Mouse (Mus musculus) lung, postnatal 14 days (tissue): ENCODE results near the gene Apaf1.

Experiments used
- DNase-seq: peaks from one replicate; pipeline ENCODE4 v3.0.0; 2021

Apaf1 gene

DNA sequence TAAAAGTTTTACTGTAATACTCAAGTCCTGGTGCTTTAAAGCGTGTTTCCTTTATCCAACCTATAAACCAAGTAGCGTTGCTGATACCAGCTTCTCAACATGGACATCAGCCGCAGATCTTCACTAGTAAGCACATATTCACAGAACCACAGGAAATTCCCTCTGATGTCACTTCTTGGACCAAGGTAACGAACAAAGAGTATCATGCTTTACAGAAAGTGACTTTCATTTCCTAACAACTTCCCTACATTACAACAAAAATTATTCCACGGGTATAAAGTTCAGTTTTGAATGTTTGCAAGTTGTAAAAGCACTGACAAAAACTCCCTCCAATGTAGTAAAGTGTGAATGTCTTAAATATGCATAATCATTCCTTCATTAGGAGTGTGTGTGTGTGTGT lies 2.0 kb downstream of the Apaf1 start:
- DNase-seq = no peak

DNA sequence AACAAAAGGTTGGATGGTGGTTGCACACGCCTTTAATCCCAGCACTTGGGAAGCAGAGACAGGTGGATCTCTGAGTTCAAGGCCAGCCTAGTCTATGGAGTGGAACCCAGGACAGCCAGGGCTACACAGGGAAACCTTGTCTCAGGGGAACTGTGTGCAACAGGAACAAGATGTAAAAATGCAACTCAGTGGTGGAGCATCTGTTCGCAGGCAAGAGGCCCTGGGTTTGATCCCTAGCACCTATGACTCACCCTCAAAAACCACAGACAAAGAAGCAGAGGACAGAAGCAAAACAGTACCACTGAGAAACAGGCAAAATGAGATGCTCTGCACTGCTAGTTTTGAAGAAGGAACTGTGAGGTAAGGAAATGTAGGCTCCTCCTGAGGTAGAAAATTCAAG lies 5.9 kb downstream of the Apaf1 start:
- no peak for DNase-seq

GRCm38 (mm10) chr10:91073345-91073744 lies 9.2 kb downstream of the Apaf1 start:
- DNase-seq = peak; percentile 42

DNA sequence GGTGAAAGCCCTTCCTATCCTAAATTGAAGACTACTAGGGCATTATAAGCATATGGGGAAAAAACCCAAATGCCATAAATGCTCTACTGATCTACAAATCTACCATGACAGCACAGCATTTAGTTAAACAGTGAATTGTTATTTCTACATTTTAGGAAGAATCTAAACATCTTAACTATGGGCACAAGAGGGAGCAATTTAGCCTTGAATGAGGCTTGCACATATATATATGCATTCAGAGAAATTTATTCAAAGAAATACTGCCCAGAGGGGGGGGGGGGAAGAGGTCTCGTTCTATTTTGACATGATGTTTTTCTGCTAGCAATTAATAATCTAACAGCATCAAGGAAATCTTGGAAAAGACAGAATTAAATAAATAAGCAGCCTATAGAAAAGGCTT lies 10.8 kb downstream of the Apaf1 start:
- no peak for DNase-seq

DNA sequence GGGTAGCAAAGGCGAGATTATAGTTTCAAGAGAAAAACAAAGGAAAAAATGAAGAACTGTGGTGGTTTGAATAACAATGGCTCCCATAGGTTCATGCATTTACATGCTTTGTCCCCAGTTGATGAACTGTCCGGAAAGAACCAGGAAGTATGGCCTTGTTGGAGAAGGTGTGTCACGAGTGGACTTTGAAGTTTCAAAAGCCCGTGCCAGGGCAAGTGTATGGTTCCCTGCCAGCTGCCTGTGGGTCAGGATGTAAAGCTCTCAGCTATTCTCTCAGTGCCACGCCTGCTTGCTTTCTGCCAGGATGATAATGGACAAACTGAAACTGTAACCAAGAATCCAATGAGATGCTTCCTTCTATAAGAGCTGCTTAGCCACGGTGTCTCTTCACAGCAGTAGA lies 20.2 kb downstream of the Apaf1 start:
- DNase-seq = no peak

- no peak for DNase-seq
These were observed 21.8 kb downstream of the Apaf1 start for GRCm38 (mm10) chr10:91060742-91061141.

- no peak for DNase-seq
These were observed 29.8 kb downstream of the Apaf1 start for GRCm38 (mm10) chr10:91052734-91053133.

- DNase-seq = no peak
These were observed 31.4 kb downstream of the Apaf1 start for GRCm38 (mm10) chr10:91051156-91051555.

GRCm38 (mm10) chr10:91049696-91050095 lies 32.9 kb downstream of the Apaf1 start:
- no peak for DNase-seq

DNA sequence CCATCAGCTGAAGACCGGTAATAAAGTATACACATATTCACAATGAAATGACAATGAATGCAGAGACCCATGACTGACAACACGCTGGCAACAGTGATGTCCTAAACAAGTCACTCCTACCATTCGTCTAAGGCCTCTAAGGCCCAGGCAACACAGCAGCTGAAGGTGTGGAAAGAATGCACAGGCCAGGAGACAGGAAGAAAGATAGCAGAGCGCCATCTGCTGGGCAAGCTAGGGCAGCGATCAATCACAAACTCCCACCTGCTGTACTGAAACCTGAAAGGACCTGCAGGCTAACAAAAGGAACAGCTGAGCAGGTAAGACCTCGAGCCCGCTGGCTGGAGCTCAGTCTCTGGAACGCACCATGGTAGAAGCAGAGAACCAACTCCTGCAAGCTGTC lies 48.6 kb downstream of the Apaf1 start:
- DNase-seq = peak; percentile 60

DNA sequence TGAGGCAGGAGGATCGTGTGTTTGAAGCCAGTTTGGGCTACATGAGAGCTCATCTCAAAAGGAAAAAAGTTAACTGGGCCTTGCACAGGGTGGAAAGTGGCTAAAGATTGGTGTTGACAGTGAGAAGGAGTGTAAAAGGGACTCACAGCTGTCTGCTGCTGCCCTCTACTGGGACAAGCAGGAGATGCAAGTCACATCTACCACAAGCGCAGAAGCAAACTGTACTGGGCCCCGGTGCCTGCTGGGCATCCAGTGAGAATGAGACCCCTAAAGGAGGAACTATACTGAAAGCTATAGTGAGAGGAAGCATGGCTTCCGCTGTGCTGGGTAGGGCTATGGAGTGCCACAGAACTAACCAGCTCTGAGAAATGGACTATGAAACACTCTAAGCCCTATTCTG lies 50.2 kb downstream of the Apaf1 start:
- DNase-seq = peak; percentile 77

GRCm38 (mm10) chr10:91031176-91031575 lies 51.4 kb downstream of the Apaf1 start:
- DNase-seq = no peak

GRCm38 (mm10) chr10:91029002-91029539 lies 53.5 kb downstream of the Apaf1 start:
- no peak for DNase-seq

- DNase-seq = no peak
These were observed 54.6 kb downstream of the Apaf1 start for GRCm38 (mm10) chr10:91027964-91028363.

- no peak for DNase-seq
These were observed 55.1 kb downstream of the Apaf1 start for GRCm38 (mm10) chr10:91027468-91027867.

DNA sequence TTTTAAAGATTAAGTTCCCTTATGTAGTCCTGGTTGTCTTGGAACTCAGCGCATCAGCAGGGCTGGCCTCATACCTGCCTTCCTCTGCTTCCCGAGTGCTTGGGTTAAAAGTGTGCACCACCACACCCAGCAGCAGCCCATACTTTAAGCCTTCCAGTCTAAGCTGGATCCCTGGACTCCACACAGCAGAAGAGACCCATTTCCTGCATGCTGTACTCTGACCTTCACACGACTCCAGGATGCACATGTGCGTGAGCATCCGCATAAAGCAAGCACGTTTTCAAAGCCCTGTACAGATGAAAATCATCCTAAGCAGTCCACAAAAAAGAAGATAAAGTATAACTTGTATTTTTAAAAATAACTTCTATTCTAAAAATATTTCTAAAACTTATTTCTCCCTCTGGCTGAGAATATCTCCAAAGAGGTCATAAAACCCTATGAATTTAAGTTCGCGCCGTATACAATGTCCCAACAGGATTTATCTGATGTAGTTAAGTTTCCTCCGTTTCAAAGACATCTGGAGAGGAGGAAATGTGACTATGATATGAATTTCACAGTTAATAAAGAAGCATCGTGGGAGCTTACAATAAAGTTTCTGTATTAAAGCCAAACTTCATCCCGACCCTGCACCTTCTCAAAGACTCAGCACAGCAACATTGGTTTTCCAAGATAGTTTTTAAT lies 76.6 kb downstream of the Apaf1 start:
- DNase-seq = no peak

GRCm38 (mm10) chr10:91001421-91001820 lies 81.1 kb downstream of the Apaf1 start:
- peak; percentile 28 for DNase-seq

GRCm38 (mm10) chr10:90999899-91000298 lies 82.7 kb downstream of the Apaf1 start:
- DNase-seq = no peak

GRCm38 (mm10) chr10:90993869-90994268 lies 88.7 kb downstream of the Apaf1 start:
- no peak for DNase-seq

DNA sequence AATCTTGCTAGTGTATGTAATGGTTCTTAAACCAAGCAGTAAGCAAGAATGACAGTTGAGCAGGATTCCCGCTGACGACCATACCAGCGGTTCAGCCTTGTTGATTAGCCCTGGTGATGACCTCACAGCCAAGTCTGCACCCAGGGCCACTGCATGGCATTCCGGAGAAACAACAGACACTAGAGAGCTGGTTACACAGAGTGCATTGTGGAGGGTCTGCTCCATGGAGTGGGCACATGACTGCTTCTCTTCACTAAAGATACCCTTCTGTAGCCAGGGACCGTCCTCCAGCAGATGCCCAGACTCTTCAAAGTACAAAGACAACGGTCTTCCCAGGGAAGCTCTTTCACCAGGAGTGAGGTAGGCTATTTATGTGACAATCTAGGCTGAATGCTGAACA lies 90.3 kb downstream of the Apaf1 start:
- no peak for DNase-seq

DNA sequence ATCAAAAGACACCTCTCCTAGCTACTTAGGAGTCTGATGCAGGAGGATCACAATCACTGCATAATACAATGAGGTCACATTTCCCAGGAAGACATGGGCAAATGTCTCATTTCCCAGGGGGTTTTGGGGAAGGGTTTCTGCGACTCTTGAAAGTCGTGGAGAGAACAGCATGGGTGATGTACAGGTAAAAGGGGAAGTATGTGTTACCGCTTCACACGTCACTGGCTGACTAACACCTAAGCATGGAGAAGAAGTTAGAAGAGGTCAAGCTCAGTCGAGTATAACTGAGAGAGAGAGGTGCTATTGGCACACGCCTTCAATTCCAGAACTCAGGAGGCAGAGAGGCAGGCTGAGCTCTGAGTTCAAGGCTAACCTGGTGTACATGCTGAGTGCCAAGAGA lies 92.2 kb downstream of the Apaf1 start:
- DNase-seq = no peak

DNA sequence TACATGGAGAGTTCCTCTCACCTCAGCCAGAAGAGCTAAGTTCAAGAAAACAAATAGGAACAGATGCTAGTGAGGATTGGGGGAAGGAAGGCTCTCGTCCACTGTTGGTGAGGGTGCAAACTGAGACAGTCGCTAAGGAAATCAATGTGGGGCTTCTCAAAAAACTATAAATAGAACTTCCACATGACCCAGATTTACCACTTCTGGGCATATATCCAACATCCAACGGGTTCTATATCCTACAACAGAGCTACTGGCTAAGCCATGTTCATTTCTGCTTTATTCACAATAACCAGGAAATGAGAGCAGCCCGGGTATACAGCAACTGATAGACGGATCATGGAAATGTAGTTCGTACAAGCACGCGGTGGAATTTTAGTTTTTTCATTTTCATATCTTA lies 99.5 kb downstream of the Apaf1 start:
- DNase-seq = no peak

- DNase-seq = no peak
These were observed 100.8 kb downstream of the Apaf1 start for GRCm38 (mm10) chr10:90981811-90982210.

DNA sequence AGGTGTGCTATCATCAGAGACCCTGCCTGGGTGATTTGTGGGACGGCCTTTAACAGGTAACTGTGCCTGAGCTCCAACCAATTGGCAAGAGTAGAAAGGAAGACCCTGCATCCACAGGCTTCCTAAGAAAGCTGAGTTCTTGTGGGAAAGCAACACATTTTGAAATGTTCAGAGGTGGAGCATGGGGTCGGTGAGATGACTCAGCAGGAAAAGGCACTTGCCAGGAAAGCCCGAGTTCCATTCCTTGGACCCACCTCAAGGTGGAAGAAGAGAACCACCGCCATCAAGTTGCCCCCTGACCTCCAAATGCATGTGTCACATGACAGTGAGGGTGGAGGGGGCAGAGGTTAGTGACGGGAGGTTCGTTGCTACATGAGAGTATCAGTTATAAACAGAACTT lies 108.1 kb downstream of the Apaf1 start:
- DNase-seq = no peak

DNA sequence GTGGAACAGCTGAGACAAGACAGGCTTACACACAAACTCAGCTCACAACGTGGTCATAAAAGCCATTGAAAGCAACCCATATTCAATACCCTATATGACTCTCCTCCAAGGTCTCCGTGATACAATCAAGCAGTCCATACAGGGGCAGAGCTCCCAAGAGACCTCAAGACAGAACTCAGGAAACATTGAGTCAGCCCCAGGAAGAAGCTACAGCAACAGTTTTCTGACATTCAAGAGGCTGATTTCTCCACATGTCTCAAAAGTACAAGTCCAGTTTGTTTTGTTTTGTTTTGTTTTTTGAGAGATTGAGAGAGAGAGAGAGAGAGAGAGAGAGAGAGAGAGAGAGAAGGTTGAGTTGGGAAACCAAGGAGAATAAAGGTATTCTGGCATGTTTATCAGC lies 108.5 kb downstream of the Apaf1 start:
- no peak for DNase-seq
